Mouse (Mus musculus) NIH3T3 (cell line): Measurements from ENCODE around the gene Taar6.

Experiments used
- DNase-seq: peaks from one replicate; pipeline ENCODE4 v3.0.0-alpha.2; 2012; ENCODE audit warnings: low read depth

The Taar6 gene

GRCm38 (mm10) chr10:23937613-23938012 lies 47.8 kb downstream of the Taar6 start:
- DNase-seq: no peak
